Mouse (Mus musculus): ENCODE measurements around the gene Tcaim. TPM values are rescaled to one million over a fixed set of nuclear protein-coding genes. Genes with fewer than 3 reads are reported as not detected.
"Not testable (repeated sequence)": the region's sequence is repeated elsewhere in the genome, so short reads cannot be mapped to it uniquely, and the experiment has no call there.

Tcaim gene
- polyA plus RNA-seq, 1 experiment from 2014 or later: 4.6 TPM

DNA sequence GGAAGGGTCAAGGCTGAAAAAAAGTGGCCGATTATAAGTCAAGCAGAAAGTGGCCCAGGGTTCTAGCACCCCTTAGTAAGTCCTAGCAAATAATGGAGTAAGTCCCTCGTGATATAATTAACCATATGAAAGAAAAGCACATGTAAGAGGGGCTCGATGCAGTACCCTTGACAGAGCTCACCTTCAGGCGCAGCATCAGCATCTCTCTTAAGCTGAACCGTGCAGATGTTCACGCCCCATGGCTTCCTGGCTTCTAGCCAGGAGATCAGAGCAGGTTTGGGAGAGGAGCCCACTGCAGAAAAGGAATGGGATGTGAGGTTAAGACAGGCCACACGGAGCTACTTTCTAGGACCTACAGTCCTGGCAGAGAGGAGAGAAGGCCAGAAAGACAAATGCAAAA, 49.2 kb downstream of the Tcaim start:
- no peak for ATAC-seq (ENCODE audit: extremely low read depth, insufficient number of reproducible peaks, low FRiP score, low TSS enrichment)
- Histone ChIP-seq H3K27me3 (replicated peaks) (no peaks in the 10 kb centered on the region), H3K27ac (replicated peaks) (no peak overlapping the region), H3K4me1 (no peaks in the 10 kb centered on the region), H3K4me3 (no peak overlapping the region), H3K9me3 (peaks cover 40% of the 10 kb centered on the region), H3K36me3 (peaks cover 96% of the 10 kb centered on the region), H3K9ac (no peak overlapping the region), H3K4me2 (no peak overlapping the region)
- WGBS: 91% methylated on average over 7 of the region's 7 CpGs

DNA sequence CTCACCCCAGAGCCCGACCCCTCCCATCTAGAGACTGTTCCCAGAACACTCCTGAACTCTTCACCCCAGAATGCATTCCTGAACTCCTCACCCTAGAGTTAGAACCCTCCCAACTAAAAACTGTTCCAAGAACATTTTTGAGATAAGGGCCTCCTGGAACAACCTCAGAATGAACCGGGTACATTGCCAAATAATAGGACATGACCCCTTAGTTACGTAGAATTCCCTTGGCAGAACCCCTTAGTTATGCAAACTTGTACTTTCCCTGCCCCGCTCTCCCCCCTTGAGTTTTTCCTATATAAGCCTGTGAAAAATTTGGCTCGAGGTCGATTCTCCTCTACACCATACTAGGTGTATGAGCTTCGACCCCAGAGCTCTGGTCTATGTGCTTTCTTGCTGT, 49.8 kb downstream of the Tcaim start:
- Histone ChIP-seq H3K36me3 (peaks cover 96% of the 10 kb centered on the region), H3K9me3 (peaks cover 45% of the 10 kb centered on the region)
- not testable (repeated sequence) for H3K27me3 ChIP-seq (replicated peaks); H3K27ac ChIP-seq (replicated peaks); H3K4me3 ChIP-seq; H3K4me1 ChIP-seq; H3K9ac ChIP-seq; ATAC-seq (ENCODE audit: extremely low read depth, insufficient number of reproducible peaks, low FRiP score, low TSS enrichment); H3K4me2 ChIP-seq
- WGBS: 53% methylated on average over 2 of the region's 7 CpGs

DNA sequence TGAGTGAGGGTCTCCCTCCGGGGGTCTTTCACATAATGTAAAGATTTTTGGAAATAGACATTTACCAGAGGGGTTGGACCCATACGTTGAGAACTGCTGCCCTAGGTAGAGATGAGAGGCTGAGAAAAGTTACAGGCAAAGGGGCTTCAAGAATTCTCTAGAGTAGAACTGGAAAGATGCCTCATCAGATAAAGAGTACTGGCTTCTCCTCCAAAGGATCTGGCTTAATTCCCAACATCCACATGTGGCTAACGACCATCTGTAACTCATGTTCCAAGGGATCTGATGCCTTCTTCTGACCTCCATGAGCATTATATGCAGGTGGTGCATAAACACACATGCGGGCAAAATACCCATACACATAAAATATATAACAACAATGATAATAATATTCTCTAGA, 50.3 kb downstream of the Tcaim start:
- Histone ChIP-seq H3K27ac (replicated peaks) (no peak overlapping the region), H3K4me1 (no peaks in the 10 kb centered on the region), H3K4me3 (no peak overlapping the region), H3K9ac (no peak overlapping the region), H3K27me3 (replicated peaks) (no peaks in the 10 kb centered on the region), H3K9me3 (peaks cover 50% of the 10 kb centered on the region), H3K4me2 (no peak overlapping the region), H3K36me3 (peaks cover 96% of the 10 kb centered on the region)
- ATAC-seq (ENCODE audit: extremely low read depth, insufficient number of reproducible peaks, low FRiP score, low TSS enrichment): no peak
- WGBS: 93% methylated on average over 4 of the region's 4 CpGs

DNA sequence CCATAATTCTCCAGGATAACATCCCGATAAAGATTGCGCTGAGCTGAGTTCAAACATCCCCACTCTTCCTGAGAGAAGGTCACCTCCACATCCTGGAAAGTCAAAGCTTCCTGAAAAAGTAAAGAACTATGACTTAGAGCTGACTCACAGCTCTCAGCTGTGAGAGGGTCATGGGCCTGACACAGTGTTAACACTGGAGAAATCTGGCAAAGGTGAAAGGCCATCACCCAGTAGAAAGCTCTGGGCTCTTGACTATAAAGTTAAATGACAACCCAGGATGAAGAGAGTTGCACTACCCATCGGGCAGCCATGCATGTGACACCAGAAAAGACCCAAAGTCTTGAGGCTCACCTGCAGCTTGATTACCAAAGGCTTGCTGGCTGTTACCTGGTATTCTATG, 51.4 kb downstream of the Tcaim start:
- Histone ChIP-seq H3K27me3 (replicated peaks) (no peaks in the 10 kb centered on the region), H3K4me2 (no peak overlapping the region), H3K4me1 (no peaks in the 10 kb centered on the region), H3K9me3 (peaks cover 58% of the 10 kb centered on the region), H3K9ac (no peak overlapping the region), H3K36me3 (peaks cover 96% of the 10 kb centered on the region), H3K4me3 (no peak overlapping the region), H3K27ac (replicated peaks) (no peak overlapping the region)
- ATAC-seq (ENCODE audit: extremely low read depth, insufficient number of reproducible peaks, low FRiP score, low TSS enrichment): no peak
- 95% methylated on average over 3 of the region's 3 CpGs for WGBS

DNA sequence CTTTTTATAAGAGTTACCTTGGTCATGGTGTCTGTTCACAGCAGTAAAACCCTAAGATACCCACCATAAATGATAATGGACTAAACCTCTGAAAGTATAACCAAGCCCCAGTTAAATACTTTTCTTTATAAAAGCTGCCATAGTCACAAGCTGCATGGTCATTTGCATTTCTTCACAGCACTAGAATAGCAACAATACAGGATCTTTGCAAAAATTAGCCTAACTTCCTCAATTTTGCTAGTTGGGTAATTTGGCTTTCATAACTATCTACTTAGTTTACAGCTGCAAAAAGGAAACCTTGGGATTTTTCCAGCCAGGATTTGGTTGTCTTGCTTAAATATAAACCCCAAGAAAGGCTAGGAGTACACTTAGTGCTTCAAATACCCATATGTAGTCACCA, 55.4 kb downstream of the Tcaim start:
- ATAC-seq (ENCODE audit: extremely low read depth, insufficient number of reproducible peaks, low FRiP score, low TSS enrichment): no peak
- no peak overlapping the region for H3K9ac ChIP-seq
- H3K4me1 ChIP-seq: peaks cover 21% of the 10 kb centered on the region
- H3K9me3 ChIP-seq: peaks cover 45% of the 10 kb centered on the region
- H3K36me3 ChIP-seq: peaks cover 70% of the 10 kb centered on the region
- no peak overlapping the region for H3K4me2 ChIP-seq
- H3K27me3 ChIP-seq (replicated peaks): no peaks in the 10 kb centered on the region
- no peak overlapping the region for H3K4me3 ChIP-seq
- no peak overlapping the region for H3K27ac ChIP-seq (replicated peaks)

DNA sequence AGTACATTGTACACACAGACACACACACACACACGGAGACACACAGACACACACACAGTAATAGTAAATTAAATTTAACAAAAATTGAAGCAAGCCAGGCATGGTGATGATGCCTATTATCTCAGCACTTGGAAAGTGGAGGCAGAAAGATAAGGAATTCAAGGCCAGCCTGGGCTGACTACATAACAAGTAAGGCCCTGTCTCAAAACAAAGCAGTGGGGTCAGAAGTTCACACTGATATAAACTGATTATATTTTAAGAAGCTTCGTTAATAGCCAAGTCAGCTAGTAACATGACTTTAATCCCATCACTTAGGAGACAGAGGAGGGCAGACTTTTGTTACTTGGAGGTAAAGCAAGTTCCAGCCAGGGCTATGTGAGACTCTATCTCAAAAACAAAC, 58.4 kb downstream of the Tcaim start:
- Histone ChIP-seq H3K9ac (0 out of 2 replicates have a peak overlapping the region, but pooled peaks have one; percentile 19), H3K9me3 (peaks cover 44% of the 10 kb centered on the region), H3K27ac (replicated peaks) (peak overlapping the region; percentile 20; the same call in 1 of the 2 replicates), H3K36me3 (peaks cover 42% of the 10 kb centered on the region), H3K4me1 (peaks cover 21% of the 10 kb centered on the region), H3K27me3 (replicated peaks) (no peaks in the 10 kb centered on the region), H3K4me2 (peak overlapping the region; percentile 87), H3K4me3 (peak overlapping the region; percentile 88)
- ATAC-seq (ENCODE audit: extremely low read depth, insufficient number of reproducible peaks, low FRiP score, low TSS enrichment): no peak
- whole genome bisulfite sequencing: 19% methylated on average over 2 of the region's 2 CpGs

DNA sequence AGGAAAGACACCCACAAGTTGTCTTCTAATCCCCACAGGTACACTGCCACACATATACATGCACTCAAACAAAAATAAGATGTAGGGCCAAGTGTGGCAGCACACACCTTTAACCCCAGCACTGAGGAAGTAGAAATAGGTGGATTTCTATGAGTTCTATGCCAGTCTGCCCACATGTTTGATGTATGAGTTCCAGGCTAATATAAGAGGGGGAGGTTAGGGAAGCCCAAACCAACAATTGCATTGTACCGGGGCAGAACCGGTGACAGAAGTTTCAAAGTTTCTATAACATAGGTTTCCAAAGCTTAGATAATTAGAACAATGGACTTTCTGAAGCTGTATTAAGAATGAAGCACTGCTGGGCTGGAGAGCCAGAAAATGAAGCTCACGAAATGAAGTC, 59.5 kb downstream of the Tcaim start:
- 70% methylated on average over 3 of the region's 3 CpGs for WGBS

DNA sequence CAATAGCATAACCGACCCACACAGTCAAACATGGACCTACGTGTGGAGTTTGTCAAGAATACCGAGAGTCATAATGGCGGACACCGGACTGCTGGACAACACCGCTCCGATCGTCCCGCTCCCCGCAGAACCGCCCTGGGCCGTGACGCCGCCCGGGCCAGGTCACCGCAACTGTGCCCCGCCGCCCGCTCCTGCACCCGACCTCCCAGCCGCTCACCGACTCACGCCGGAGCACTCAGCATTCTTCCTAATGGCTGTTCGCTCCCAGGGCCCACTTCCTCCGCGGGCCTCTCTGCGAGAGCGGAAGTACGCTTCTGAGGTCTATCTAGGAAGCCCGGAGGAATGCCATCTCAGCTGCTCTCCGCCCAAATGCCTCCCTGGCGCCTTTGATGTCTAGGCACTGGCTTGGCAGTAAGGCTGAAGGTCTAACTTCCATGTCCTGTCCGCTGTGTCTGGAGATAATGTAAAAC, 60.4 kb downstream of the Tcaim start, which contains the start of gene Zfp445:
Zfp445 (minus strand) TSS at position 310 of the 470 bp plus-strand sequence.
- whole genome bisulfite sequencing: under 1% methylated on average over 34 of the region's 34 CpGs
- H3K4me1 ChIP-seq: peaks cover 21% of the 10 kb centered on the region
- peak; percentile 75 for ATAC-seq (ENCODE audit: extremely low read depth, insufficient number of reproducible peaks, low FRiP score, low TSS enrichment)
- peak within 1 kb of the TSS; percentile 88 for H3K4me3 ChIP-seq
- peak within 1 kb of the TSS; percentile 95 for H3K9ac ChIP-seq
- H3K27me3 ChIP-seq (replicated peaks): no peaks in the 10 kb centered on the region; the same call in 1 of the 2 replicates
- peak within 1 kb of the TSS; percentile 87 for H3K4me2 ChIP-seq
- H3K36me3 ChIP-seq: peaks cover 22% of the 10 kb centered on the region
- H3K9me3 ChIP-seq: peaks cover 29% of the 10 kb centered on the region
- H3K27ac ChIP-seq (replicated peaks): peak within 1 kb of the TSS; percentile 84

More for the DNA sequence above, 59.5 kb downstream of the Tcaim start:
- peak overlapping the region; percentile 87 for H3K4me2 ChIP-seq
- H3K4me3 ChIP-seq: peak overlapping the region; percentile 88
- no peak for ATAC-seq (ENCODE audit: extremely low read depth, insufficient number of reproducible peaks, low FRiP score, low TSS enrichment)
- no peaks in the 10 kb centered on the region; the same call in 1 of the 2 replicates for H3K27me3 ChIP-seq (replicated peaks)
- peaks cover 33% of the 10 kb centered on the region for H3K9me3 ChIP-seq
- peak overlapping the region; percentile 95 for H3K9ac ChIP-seq
- peaks cover 31% of the 10 kb centered on the region for H3K36me3 ChIP-seq
- H3K27ac ChIP-seq (replicated peaks): no peak overlapping the region
- peaks cover 21% of the 10 kb centered on the region for H3K4me1 ChIP-seq

DNA sequence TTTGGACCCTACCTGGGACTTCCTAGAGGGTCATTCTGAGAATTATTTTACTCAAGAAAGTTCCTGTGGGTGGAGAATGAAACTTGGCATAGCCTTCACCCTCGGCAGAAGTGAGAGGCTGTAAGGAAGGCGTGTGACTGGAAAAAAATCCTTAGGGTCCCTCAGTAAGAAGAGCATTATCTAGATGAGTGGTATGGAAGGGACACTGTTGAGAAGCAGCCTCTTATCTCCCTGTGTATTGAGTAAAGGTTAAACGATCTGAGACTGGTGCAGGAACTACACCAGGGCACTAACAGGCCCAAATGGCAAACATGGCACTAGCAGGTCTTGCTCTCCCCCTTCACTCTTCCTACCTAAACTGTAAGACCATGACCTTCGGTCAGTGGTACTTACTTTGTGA, 60.9 kb downstream of the Tcaim start:
- no peak for ATAC-seq (ENCODE audit: extremely low read depth, insufficient number of reproducible peaks, low FRiP score, low TSS enrichment)
- H3K4me1 ChIP-seq: peaks cover 21% of the 10 kb centered on the region
- no peaks in the 10 kb centered on the region; the same call in 1 of the 2 replicates for H3K27me3 ChIP-seq (replicated peaks)
- peak overlapping the region; percentile 88 for H3K4me3 ChIP-seq
- no peak overlapping the region for H3K27ac ChIP-seq (replicated peaks)
- H3K36me3 ChIP-seq: peaks cover 17% of the 10 kb centered on the region
- 80% methylated on average over 4 of the region's 4 CpGs for WGBS
- peak overlapping the region; percentile 95 for H3K9ac ChIP-seq
- H3K4me2 ChIP-seq: peak overlapping the region; percentile 87
- peaks cover 24% of the 10 kb centered on the region; the same call in 1 of the 2 replicates for H3K9me3 ChIP-seq

DNA sequence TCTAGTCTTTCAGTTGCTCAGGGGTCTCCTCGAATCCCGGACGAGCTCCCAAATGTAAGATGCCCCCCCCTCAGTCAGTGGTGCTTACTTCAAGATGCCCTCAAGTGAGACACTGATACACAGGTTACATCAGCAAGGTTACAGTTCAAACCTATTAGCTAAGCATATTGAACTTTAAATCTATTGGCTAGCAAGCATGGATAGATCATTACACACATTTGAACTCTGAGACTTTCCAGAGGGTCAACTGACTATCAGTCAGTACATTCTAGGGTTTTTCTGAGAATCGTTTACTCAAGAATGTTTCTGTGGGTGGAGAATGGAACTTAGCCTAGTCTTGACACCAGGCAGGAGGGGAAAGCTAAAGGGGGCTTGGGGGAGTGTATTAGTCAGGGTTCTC, 67.3 kb downstream of the Tcaim start:
- Histone ChIP-seq H3K4me1 (no peaks in the 10 kb centered on the region), H3K4me2 (no peak overlapping the region), H3K4me3 (no peak overlapping the region), H3K9me3 (0 out of 2 replicates have a peak, but pooled peaks cover 9% of the 10 kb centered on the region), H3K36me3 (no peaks in the 10 kb centered on the region), H3K9ac (no peak overlapping the region), H3K27ac (replicated peaks) (no peak overlapping the region), H3K27me3 (replicated peaks) (no peaks in the 10 kb centered on the region; the same call in 1 of the 2 replicates)
- WGBS: 79% methylated on average over 4 of the region's 4 CpGs
- no peak for ATAC-seq (ENCODE audit: extremely low read depth, insufficient number of reproducible peaks, low FRiP score, low TSS enrichment)

DNA sequence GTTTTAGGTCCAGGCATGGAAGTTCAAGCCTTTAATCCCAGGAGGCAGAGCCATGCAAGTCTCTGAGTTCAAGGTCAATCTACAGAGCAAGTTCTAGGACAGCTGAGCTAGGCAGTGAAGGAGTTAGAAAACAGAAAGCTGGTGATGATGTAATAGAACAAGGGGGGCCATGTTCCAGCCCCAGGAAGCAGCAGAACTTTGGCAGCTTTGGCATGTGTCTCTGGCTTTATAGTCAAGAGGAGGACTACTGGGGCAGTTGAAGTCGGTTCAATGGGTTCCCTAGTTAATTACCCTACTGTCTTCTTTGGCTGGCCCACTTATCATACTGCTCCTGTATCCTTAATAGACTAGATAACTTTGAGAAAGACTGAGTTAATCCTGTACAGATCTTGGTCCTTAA, 69.3 kb downstream of the Tcaim start:
- H3K4me2 ChIP-seq: no peak overlapping the region
- H3K4me1 ChIP-seq: no peaks in the 10 kb centered on the region
- no peaks in the 10 kb centered on the region for H3K36me3 ChIP-seq

DNA sequence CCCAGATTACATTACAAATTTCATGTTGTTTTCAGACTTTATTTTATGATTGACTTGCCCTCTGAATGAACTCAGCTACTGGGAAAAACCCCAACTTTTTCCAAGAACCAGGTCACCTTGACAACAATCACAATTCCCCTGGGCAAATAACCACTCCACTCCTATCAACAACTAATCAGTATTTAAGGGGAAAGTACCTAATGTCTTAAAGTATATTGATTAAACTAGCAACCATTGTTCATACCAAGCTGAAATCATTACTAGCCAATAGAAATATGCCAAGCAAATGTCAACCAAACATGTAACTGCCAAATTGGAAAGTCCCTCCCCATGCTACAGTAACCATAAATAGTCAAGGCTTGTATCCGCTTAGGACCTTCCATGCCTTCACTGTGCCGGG, 69.8 kb downstream of the Tcaim start:
- Histone ChIP-seq H3K36me3 (no peaks in the 10 kb centered on the region), H3K4me1 (no peaks in the 10 kb centered on the region), H3K4me2 (no peak overlapping the region), H3K27me3 (replicated peaks) (no peaks in the 10 kb centered on the region), H3K4me3 (no peak overlapping the region), H3K27ac (replicated peaks) (no peak overlapping the region), H3K9me3 (0 out of 2 replicates have a peak, but pooled peaks cover 9% of the 10 kb centered on the region), H3K9ac (no peak overlapping the region)
- 74% methylated on average over 2 of the region's 2 CpGs for WGBS
- no peak for ATAC-seq (ENCODE audit: extremely low read depth, insufficient number of reproducible peaks, low FRiP score, low TSS enrichment)

More for the DNA sequence above, 69.3 kb downstream of the Tcaim start:
- H3K27me3 ChIP-seq (replicated peaks): no peaks in the 10 kb centered on the region; the same call in 1 of the 2 replicates
- no peak overlapping the region for H3K27ac ChIP-seq (replicated peaks)
- H3K4me3 ChIP-seq: no peak overlapping the region
- 52% methylated on average over 1 of the region's 1 CpGs for WGBS
- ATAC-seq (ENCODE audit: extremely low read depth, insufficient number of reproducible peaks, low FRiP score, low TSS enrichment): no peak
- H3K9ac ChIP-seq: no peak overlapping the region
- 0 out of 2 replicates have a peak, but pooled peaks cover 9% of the 10 kb centered on the region for H3K9me3 ChIP-seq
